Mouse (Mus musculus): ENCODE data around the gene Creb3l1.

The Creb3l1 gene

DNA sequence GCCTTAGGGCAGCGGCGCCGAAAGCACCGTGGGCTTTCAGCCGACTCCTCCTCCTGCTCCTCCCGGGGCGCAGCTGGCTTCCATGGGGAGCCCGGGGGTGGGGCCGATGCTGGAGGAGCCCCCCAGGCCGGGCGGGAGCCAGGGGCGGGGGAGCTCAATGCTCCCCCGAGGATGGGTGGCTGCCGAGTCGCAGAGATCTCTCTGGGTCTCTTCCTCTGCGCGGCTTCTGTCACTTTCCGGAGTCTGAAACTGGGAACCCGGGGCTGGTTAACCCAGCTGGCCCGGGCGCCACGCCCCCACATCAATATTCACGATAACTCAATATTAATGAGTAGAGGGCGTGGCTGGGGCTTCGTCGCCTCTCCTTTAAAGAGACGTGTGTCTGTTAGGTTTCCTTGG, at the start of gene Creb3l1:
TSS of gene Creb3l1 (minus strand) at position 229 of the 399 bp plus-strand sequence.
- in situ Hi-C loops (cut with MboI, MseI): loop anchor here (5.0 kb wide), 1 partner anchor 38 kb away; no protein-coding TSS in a partner anchor

GRCm38 (mm10) chr2:92071143-92071542, 46.8 kb upstream of the Creb3l1 start:
- in situ Hi-C loops (cut with MboI, MseI): no loop called here

GRCm38 (mm10) chr2:92069630-92070029, 45.3 kb upstream of the Creb3l1 start:
- in situ Hi-C loops (cut with MboI, MseI): no loop called here

DNA sequence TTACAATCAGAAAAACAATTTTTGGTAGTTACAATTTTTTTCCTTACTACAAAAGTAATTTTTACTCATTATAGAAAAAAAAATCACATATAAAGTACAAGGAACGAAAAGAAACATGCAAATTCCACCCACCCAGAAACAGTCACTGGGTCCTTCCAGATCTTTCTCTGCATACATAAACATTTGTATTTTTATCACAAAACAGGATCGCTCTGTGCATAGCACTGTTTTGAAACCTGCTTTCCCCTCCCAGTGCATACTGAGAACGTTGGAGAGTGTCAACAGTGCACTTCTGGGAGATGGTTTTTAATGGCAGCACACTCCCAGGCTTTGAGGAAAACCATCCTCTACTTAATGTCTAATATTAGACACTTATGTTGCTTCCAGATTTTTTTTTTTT, 43.3 kb upstream of the Creb3l1 start:
- in situ Hi-C loops (cut with MboI, MseI): no loop called here

DNA sequence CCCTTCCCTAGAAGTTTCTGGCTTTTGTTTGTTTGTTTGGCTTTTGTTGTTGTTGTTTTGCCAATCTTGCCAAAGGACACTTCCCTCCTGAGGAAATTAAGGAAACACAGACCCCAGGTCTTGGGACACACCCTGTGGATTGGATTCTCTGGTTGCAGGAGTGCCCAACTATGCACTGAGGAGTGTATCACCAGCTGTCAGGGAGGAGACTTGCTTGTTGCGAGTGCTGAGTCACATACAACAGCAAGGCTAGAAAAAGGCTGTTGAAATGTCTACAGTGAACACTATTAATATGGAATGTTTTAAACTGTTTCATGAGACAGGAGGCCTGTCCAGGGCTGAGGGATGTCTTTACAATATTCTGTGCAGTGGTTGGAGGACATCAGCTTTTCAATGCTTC, 42.6 kb upstream of the Creb3l1 start:
- in situ Hi-C loops (cut with MboI, MseI): no loop called here

GRCm38 (mm10) chr2:92065938-92066337, 41.6 kb upstream of the Creb3l1 start:
- in situ Hi-C loops (cut with MboI, MseI): no loop called here

DNA sequence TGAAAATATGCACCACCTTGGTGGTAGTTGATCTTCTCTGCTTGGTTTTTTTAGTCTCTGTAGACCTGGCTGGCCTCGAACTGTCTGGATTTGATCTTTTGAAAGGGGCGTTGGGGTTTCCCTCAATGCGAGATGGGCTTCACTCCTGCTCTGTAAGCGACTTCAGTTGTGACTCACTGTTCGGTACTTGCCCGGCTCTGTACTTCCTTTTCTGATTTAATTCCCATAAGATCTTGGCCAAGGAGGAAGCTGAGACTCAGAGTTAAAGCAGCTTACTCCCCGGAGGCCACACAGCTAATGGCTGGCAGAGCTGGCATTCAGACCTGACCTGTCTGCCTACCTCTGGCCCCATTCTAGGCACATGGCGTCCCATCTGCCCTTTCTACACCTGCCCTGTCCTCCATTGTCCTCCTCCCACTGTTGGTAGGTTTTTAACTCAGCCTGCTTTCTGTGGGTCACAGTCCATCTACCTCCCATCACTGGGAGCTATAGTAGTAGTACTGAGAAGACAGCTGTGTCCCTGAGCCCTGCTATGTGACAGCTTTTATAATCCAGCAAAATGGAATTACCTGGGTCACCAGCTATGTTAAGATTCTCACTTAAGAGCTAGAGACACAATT, 41.1 kb upstream of the Creb3l1 start:
- in situ Hi-C loops (cut with MboI, MseI): no loop called here

DNA sequence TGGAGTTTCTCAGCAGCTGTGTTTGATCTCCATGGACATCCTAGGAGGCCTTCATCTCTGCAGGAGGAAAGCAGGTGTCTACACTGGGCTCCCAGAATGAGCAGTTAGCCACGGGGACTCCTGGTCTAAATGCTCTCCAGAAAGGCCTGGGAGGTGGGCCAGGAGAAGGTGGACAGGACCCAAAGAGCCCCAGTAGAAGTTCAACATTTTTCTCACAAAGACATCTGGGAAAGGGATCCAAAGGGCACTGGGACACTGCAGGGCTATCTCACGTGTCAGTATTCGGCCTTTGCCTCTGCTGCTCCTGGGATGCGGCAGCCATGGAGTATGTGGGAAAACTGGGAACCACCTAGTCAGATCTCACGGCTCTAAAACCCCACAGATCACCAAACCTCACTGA, 38.8 kb upstream of the Creb3l1 start:
- in situ Hi-C loops (cut with MboI, MseI): loop anchor here (5.0 kb wide), 1 partner anchor 41 kb away; the partner anchor contains the start of gene Creb3l1

DNA sequence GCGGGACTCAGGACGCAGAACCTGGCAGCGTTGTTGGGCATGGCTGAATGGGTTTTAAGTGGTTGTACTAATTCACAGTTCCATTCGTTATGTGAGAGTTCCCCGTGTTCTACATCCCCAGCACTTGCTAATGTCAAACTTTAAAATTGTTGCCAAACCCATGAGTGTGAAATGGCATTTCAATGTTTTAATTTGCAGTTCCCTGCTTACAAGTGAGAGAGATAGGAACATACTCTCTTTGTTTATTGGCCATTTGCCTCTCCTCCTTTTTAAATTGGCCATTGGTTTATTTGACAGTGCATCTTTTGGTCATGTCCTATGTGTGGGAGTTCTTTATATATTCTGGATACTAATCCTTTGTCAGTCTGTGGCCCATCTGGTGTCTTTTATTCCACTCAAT, 37.0 kb upstream of the Creb3l1 start:
- in situ Hi-C loops (cut with MboI, MseI): loop anchor here (5.0 kb wide), 1 partner anchor 39 kb away; the partner anchor contains the start of gene Creb3l1

GRCm38 (mm10) chr2:92060291-92060690, 36.0 kb upstream of the Creb3l1 start:
- in situ Hi-C loops (cut with MboI, MseI): loop anchor here (5.0 kb wide), 1 partner anchor 38 kb away; the partner anchor contains the start of gene Creb3l1

GRCm38 (mm10) chr2:92059481-92060220, 35.3 kb upstream of the Creb3l1 start:
- in situ Hi-C loops (cut with MboI, MseI): loop anchor here (5.0 kb wide), 2 partner anchors 37 to 72 kb away; partner anchors contain the start of gene Creb3l1

GRCm38 (mm10) chr2:92058936-92059335, 34.6 kb upstream of the Creb3l1 start:
- in situ Hi-C loops (cut with MboI, MseI): loop anchor here (5.0 kb wide), 1 partner anchor 72 kb away; no protein-coding TSS in a partner anchor

GRCm38 (mm10) chr2:92058469-92058868, 34.2 kb upstream of the Creb3l1 start:
- in situ Hi-C loops (cut with MboI, MseI): loop anchor here (5.0 kb wide), 1 partner anchor 71 kb away; no protein-coding TSS in a partner anchor

DNA sequence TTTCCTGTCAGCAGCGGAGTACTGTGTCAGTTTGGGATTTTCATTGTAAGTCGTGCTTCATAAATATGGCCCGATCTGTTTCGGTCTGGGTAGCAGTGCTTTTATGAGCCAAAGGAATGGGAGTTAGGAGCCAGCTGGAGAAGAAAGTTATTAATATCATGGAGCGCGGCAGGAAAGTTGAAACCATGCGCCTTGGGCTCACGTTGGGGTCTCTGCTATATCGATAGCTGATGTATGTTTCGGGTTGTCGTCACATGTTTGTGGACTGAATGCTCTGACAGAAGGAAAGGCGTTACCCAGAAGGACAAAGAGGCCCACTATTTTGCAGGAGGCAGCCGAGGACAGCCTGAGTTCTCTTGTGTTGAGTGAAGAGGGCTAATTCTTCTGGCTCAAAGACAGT, 32.5 kb upstream of the Creb3l1 start:
- in situ Hi-C loops (cut with MboI, MseI): loop anchor here (5.0 kb wide), 1 partner anchor 69 kb away; no protein-coding TSS in a partner anchor

DNA sequence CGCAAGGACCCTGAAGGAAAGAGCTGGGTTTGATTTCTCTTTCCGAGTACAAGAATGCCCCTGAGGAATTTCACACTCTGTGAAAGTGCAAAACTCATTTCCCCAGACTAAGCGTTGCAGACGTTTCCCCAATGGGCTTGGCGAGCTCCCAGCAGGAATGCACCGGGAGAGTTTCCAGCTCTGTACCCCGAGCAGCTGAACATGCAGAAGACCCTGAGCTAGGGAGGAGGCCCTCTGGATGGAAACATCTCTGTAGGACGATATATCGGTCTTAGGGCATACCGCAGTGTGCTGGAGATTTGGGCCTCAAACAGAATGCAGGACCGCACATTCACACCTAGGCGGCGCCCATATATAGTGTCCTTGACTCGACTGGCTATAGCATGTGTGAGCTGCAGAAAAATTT, 31.5 kb upstream of the Creb3l1 start:
- in situ Hi-C loops (cut with MboI, MseI): loop anchor here (5.0 kb wide), 1 partner anchor 69 kb away; no protein-coding TSS in a partner anchor

DNA sequence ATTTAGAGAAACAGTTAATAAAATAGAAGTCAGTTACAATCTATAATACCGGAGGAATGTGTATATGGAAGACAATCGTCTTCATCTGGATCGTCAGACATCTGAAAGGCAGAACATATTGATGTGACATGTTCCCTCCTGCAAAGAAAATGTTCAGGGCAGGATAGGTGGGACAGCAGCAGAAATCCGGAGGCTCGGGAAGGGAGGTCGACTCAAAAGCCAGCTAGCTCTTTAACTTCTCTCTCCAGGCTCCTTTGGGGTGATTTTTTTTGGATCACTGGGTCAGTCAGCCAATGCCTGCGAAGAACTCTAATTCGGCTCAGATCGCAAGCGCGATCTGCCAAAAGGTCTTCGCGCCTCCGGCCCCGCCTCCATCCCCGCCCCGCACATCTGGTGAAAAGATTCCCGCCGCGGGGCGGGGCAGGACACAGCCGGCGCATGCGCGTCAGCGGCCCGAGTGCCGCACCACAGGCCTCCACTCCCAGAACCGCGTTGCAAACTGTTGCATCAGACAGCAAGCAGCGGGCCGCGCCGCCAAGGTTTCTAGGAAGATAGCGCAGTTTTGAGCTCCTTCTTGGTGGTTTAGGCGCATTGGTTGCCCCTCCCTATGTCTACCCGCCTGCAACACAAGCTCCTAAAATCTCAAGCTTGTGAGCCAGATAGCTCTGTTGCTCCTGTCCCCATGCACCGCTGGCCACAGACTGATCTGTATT, 31.0 kb upstream of the Creb3l1 start:
- in situ Hi-C loops (cut with MboI, MseI): loop anchor here (5.0 kb wide), 1 partner anchor 68 kb away; no protein-coding TSS in a partner anchor

- in situ Hi-C loops (cut with MboI, MseI): no loop called here
Observed at GRCm38 (mm10) chr2:92052754-92053153, 28.5 kb upstream of the Creb3l1 start.

GRCm38 (mm10) chr2:92052188-92052587, 27.9 kb upstream of the Creb3l1 start:
- in situ Hi-C loops (cut with MboI, MseI): no loop called here

DNA sequence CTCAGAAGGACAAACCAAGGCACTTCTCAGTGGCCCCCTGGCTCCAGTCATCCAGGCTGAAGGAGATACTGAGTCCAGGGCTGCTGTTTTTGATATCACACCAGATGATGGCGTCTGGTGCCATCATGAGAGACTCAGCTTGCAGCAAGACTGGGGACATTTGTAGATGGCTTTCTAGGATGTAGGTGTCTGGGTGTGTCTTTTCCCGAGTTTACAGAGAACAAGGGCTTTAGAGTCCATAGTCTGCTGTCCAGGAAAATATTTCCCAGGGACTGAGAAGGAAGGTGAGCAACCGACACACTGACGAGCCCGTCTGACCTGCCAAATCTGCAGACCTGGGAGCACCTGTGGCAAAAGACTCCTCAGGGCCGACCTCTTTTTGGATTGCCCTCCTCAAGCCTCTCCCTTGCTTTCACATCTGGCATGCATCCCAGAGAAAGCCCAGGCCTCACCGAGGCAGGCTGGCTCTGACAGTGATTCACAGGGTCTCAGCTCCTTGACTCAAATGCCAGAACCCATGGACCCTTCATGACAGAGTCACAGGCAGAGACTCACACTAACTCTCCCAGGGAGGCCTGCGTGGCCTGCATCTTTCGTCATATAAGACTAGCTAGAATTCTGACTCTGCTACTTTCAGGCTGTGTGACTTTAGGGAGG, 23.9 kb upstream of the Creb3l1 start:
- in situ Hi-C loops (cut with MboI, MseI): no loop called here

DNA sequence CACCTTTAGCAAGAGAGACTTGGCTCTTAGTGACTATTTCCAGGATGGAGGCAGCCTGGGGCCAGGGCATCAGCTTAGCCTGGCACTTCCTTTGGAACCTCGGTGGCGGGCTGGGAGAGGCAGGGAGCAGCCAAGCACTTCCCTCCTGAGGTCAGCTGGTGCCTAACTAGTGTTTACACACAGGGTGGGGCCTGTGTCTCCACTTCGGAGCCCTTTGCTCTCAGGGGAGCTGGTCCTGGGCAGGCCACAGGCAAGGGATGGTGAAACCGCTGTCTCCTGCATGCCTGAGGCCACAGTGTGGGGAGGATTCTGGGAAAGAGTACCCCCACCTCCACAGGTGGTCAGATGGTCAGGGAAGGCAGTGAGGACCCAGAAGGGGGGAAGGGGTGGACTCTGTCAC, 23.3 kb upstream of the Creb3l1 start:
- in situ Hi-C loops (cut with MboI, MseI): no loop called here

- in situ Hi-C loops (cut with MboI, MseI): no loop called here
Observed at GRCm38 (mm10) chr2:92043285-92043684, 19.0 kb upstream of the Creb3l1 start.
